Mouse (Mus musculus) neutrophil, adult 5-6 weeks (primary cell): Measurements from ENCODE around the gene Zgrf1. TPM values are rescaled to one million over a fixed set of nuclear protein-coding genes. Genes with fewer than 3 reads are reported as not detected.

Experiments used
- ATAC-seq: fragments of 151-379, 151-347 bp; 2 replicates; pipeline ENCODE4 v1.8.0; 2017; ENCODE audit warnings: mild to moderate bottlenecking, moderate TSS enrichment; ENCODE audit not compliant: insufficient number of reproducible peaks, poor library complexity, low FRiP score, severe bottlenecking; ENCODE audit errors: extremely low read depth
- total RNA-seq: library from RNA; stranded (forward); fragments of 200-1000 nt; gene quantifications from 2 replicates; pipeline ENCODE4 v1.2.3, GENCODE M21; 2017

Gene Zgrf1
- total RNA-seq = 4.5 and 5.4 TPM in 2 replicates

- ATAC-seq = peak; percentile 96
These were observed at the start of gene Zgrf1, which contains the start of gene Larp7 for GRCm38 (mm10) chr3:127552973-127553719. Gene Zgrf1, plus strand, starts transcription at chr3:127553489. Gene Larp7, minus strand, starts transcription at chr3:127553349.

- no peak for ATAC-seq
These were observed 45.2 kb upstream of the Zgrf1 start for GRCm38 (mm10) chr3:127507878-127508783.

- ATAC-seq = no peak
These were observed 41.2 kb upstream of the Zgrf1 start for GRCm38 (mm10) chr3:127511786-127512746.

- no peak for ATAC-seq
These were observed 40.4 kb upstream of the Zgrf1 start for GRCm38 (mm10) chr3:127512794-127513335.

- ATAC-seq = no peak
These were observed 39.6 kb upstream of the Zgrf1 start for GRCm38 (mm10) chr3:127513699-127514098.

GRCm38 (mm10) chr3:127515251-127515650, 38.0 kb upstream of the Zgrf1 start:
- ATAC-seq = no peak

- no peak for ATAC-seq
These were observed 33.0 kb upstream of the Zgrf1 start for GRCm38 (mm10) chr3:127520300-127520699.

GRCm38 (mm10) chr3:127521156-127521555, 32.1 kb upstream of the Zgrf1 start:
- no peak for ATAC-seq

- ATAC-seq = no peak
These were observed 28.0 kb upstream of the Zgrf1 start for GRCm38 (mm10) chr3:127525188-127525819.

- no peak for ATAC-seq
These were observed 25.7 kb upstream of the Zgrf1 start for GRCm38 (mm10) chr3:127527465-127528034.

GRCm38 (mm10) chr3:127529210-127529609, 24.1 kb upstream of the Zgrf1 start:
- no peak for ATAC-seq

GRCm38 (mm10) chr3:127529824-127530223, 23.5 kb upstream of the Zgrf1 start:
- ATAC-seq = no peak

- no peak for ATAC-seq
These were observed 23.0 kb upstream of the Zgrf1 start for GRCm38 (mm10) chr3:127530293-127530692.

GRCm38 (mm10) chr3:127539193-127539592, 14.1 kb upstream of the Zgrf1 start:
- no peak for ATAC-seq

- ATAC-seq = no peak
These were observed 9.3 kb upstream of the Zgrf1 start for GRCm38 (mm10) chr3:127543976-127544375.

GRCm38 (mm10) chr3:127544610-127545121, 8.6 kb upstream of the Zgrf1 start:
- no peak for ATAC-seq

GRCm38 (mm10) chr3:127547882-127548281, 5.4 kb upstream of the Zgrf1 start:
- ATAC-seq = no peak
